Mouse (Mus musculus) liver, adult 2 months (tissue): ENCODE results near the gene Cklf. TPM values are rescaled to one million over a fixed set of nuclear protein-coding genes. Genes with fewer than 3 reads are reported as not detected.

Experiments used
- DNase-seq: peaks from one replicate; pipeline ENCODE4 v3.0.0-alpha.2; 2011; ENCODE audit warnings: low read depth, low spot score; ENCODE audit errors: extremely low read depth
- H3K27ac ChIP-seq: fragments of 200-500 bp; replicated peaks from 2 replicates; pipeline ENCODE4 v1.5.1; 2012; ENCODE audit warnings: low read depth, mild to moderate bottlenecking, control low read depth, inconsistent platforms, low read length; ENCODE audit not compliant: insufficient read depth
- H3K27me3 ChIP-seq: fragments of 200-500 bp; 2 replicates; pipeline ENCODE4 v1.6.1; 2012; ENCODE audit warnings: mild to moderate bottlenecking, moderate library complexity, low read length, inconsistent platforms; ENCODE audit not compliant: control insufficient read depth, insufficient read depth
- H3K36me3 ChIP-seq: fragments of 200-500 bp; 2 replicates; pipeline ENCODE4 v1.6.1; 2012; ENCODE audit warnings: low read length, inconsistent platforms; ENCODE audit not compliant: control insufficient read depth, insufficient read depth
- H3K4me1 ChIP-seq: fragments of 200-500 bp; 2 replicates; pipeline ENCODE4 v1.6.1; 2011; ENCODE audit warnings: low read length; ENCODE audit not compliant: control insufficient read depth, insufficient read depth
- H3K4me3 ChIP-seq: fragments of 200-500 bp; 2 replicates; pipeline ENCODE4 v1.5.1; 2011; ENCODE audit warnings: low read depth, mild to moderate bottlenecking, control low read depth, low read length, moderate library complexity; ENCODE audit not compliant: insufficient read depth
- H3K79me2 ChIP-seq: fragments of 200-500 bp; 2 replicates; pipeline ENCODE4 v1.6.1; 2012; ENCODE audit warnings: inconsistent platforms, mild to moderate bottlenecking, low read length, moderate library complexity; ENCODE audit not compliant: control insufficient read depth, insufficient read depth
- H3K9ac ChIP-seq: fragments of 200-500 bp; 2 replicates; pipeline ENCODE4 v1.6.1; 2012; ENCODE audit warnings: low read depth, mild to moderate bottlenecking, control low read depth, inconsistent platforms, low read length
- CTCF ChIP-seq: fragments of 200-500 bp; IDR thresholded peaks from 2 replicates; pipeline ENCODE4 v1.5.1; 2011; ENCODE audit warnings: low read depth, low read length, control low read depth
- POLR2A ChIP-seq: fragments of 200-500 bp; IDR thresholded peaks from 2 replicates; pipeline ENCODE4 v1.6.1; 2011; ENCODE audit warnings: low read length, control low read depth; ENCODE audit not compliant: insufficient read depth; ENCODE audit errors: extremely low read depth
- WGBS: fragments of 180-500 bp; shearing (Covaris S2); methylation state at CpG from one replicate; pipeline ENCODE4 v1.1.7; 2018; 5-methylcytosine and 5-hydroxymethylcytosine counted together
- polyA plus RNA-seq: library from polyadenylated mRNA; depleted of rRNA; stranded (reverse); fragments of >200 nt; gene quantifications from 2 replicates; pipeline ENCODE4 v1.2.3, GENCODE M21; 2012
- total RNA-seq: library from RNA; depleted of rRNA; stranded (reverse); fragments of >200 nt; gene quantifications from 2 replicates; pipeline ENCODE4 v1.2.3, GENCODE M21; 2014

The Cklf gene
- total and polyA plus RNA-seq, 2 experiments = 1.9 to 2.0 TPM

- TF ChIP-seq CTCF (no peak), POLR2A (no peak)
- 69% methylated on average over 10 of the region's 10 CpGs for WGBS
- Histone ChIP-seq H3K36me3 (peaks cover 31% of the 10 kb centered on the region; the same call in 1 of the 2 replicates), H3K27me3 (no peaks in the 10 kb centered on the region), H3K79me2 (no peaks in the 10 kb centered on the region), H3K4me3 (no peak overlapping the region), H3K27ac (no peak overlapping the region), H3K9ac (no peak overlapping the region), H3K4me1 (no peaks in the 10 kb centered on the region)
- DNase-seq = peak; percentile 36
Measured at GRCm38 (mm10) chr8:104239418-104239861, 11.2 kb upstream of the Cklf start.

DNA sequence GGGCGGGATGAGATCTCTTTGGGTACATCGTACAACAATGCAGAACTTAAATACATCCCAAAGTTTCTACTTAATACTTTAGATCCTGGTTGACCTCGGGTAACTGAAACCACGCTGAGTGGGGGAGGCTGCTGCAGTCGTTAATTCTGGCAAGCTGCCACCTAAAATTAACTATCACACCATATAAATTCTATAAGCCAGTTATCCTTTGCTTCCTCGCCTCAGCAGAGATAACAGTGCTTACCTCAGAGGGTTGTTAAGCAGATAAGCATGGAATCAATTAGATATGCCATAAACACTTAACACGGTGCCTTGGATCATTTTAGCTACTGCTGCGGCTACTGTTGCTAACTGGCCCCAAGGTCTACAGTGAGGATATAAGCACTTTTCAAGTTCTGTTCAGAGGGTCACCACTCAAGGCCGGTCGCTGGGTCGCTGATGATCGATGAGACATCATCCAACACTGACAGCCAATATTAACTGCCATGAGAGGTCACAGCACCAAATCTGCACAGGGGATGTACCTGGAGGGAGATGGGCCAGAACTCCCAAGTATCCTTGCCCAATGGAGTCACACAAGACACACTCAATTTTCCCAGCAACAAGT lies 8.5 kb upstream of the Cklf start:
- Histone ChIP-seq H3K4me3 (no peak overlapping the region), H3K4me1 (no peaks in the 10 kb centered on the region), H3K79me2 (no peaks in the 10 kb centered on the region), H3K27me3 (no peaks in the 10 kb centered on the region), H3K36me3 (peaks cover 22% of the 10 kb centered on the region; the same call in 1 of the 2 replicates), H3K27ac (no peak overlapping the region), H3K9ac (no peak overlapping the region)
- DNase-seq = no peak
- 87% methylated on average over 12 of the region's 12 CpGs for WGBS
- TF ChIP-seq POLR2A (no peak), CTCF (no peak)

DNA sequence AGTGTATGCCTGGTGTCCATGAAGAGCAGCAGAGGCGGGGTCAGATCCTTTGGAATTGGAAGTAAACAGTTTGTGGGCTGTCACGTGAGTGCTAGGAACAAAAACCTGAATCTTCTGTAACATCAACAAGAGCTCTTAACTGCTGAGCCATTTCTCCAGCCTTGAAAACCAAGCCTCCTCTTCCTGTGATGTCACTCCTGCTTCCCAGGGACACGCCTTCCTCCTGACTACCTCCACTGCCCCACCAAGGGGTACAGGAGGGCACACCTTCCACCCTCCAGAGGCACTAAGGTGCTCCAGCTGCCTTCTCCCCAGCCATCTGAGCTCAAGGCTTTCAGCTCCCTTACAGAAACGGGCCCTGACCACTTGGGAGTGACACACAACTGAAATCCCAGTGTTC lies 4.0 kb upstream of the Cklf start:
- H3K36me3 ChIP-seq = peaks cover 2% of the 10 kb centered on the region; the same call in 1 of the 2 replicates
- H3K4me1 ChIP-seq = peaks cover 2% of the 10 kb centered on the region; the same call in 1 of the 2 replicates
- no peak overlapping the region for H3K9ac ChIP-seq
- H3K79me2 ChIP-seq = no peaks in the 10 kb centered on the region
- no peak overlapping the region for H3K27ac ChIP-seq
- H3K4me3 ChIP-seq = no peak overlapping the region
- DNase-seq = no peak
- no peaks in the 10 kb centered on the region for H3K27me3 ChIP-seq
- TF ChIP-seq CTCF = no peak
- TF ChIP-seq POLR2A = no peak
- 89% methylated on average over 4 of the region's 4 CpGs for WGBS

GRCm38 (mm10) chr8:104247054-104247907 lies 3.4 kb upstream of the Cklf start:
- Histone ChIP-seq H3K27me3 (no peaks in the 10 kb centered on the region), H3K27ac (peak overlapping the region; percentile 87), H3K36me3 (peaks cover 2% of the 10 kb centered on the region; the same call in 1 of the 2 replicates), H3K4me3 (peak overlapping the region; percentile 98), H3K79me2 (no peaks in the 10 kb centered on the region), H3K4me1 (peaks cover 2% of the 10 kb centered on the region; the same call in 1 of the 2 replicates), H3K9ac (peak overlapping the region; percentile 97)
- TF ChIP-seq POLR2A = no peak
- no peak for TF ChIP-seq CTCF
- WGBS = 53% methylated on average over 22 of the region's 22 CpGs
- peak; percentile 29 for DNase-seq

DNA sequence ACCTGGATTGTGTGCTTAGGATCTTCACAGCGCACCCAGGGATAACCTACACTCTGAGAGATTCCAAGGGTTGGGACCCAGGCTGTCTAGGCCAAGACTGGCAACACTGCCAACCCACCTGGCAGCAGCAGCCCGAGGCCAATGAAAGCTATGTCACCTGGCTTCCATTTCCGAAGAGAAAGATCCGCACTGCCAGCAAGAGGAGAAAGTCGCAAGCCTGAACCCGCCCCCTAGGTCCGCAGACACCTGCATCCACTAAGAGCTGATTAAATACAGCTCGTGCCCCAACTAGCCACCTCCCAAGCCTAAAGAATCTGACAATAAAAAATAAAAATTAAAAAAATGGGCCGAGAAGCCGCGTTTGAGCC lies 2.8 kb upstream of the Cklf start:
- Histone ChIP-seq H3K27ac (peak overlapping the region; percentile 87), H3K79me2 (no peaks in the 10 kb centered on the region), H3K27me3 (no peaks in the 10 kb centered on the region), H3K36me3 (no peaks in the 10 kb centered on the region), H3K4me1 (peaks cover 2% of the 10 kb centered on the region; the same call in 1 of the 2 replicates), H3K9ac (peak overlapping the region; percentile 97), H3K4me3 (peak overlapping the region; percentile 98)
- TF ChIP-seq POLR2A (no peak), CTCF (no peak)
- peak; percentile 62 for DNase-seq
- under 1% methylated on average over 11 of the region's 11 CpGs for WGBS
